Mouse (Mus musculus) liver, postnatal 0 days (tissue): Measurements from ENCODE around the gene Gm5129.

Experiments
- CTCF ChIP-seq: sonication (generic); IDR thresholded peaks from 2 replicates; pipeline ENCODE4 v1.5.1; 2016; ENCODE audit warnings: antibody characterized with exemption, low read depth
- EP300 ChIP-seq: IDR thresholded peaks from 2 replicates; pipeline ENCODE4 v1.6.1; 2016; ENCODE audit warnings: antibody characterized with exemption, low read depth, mild to moderate bottlenecking

DNA sequence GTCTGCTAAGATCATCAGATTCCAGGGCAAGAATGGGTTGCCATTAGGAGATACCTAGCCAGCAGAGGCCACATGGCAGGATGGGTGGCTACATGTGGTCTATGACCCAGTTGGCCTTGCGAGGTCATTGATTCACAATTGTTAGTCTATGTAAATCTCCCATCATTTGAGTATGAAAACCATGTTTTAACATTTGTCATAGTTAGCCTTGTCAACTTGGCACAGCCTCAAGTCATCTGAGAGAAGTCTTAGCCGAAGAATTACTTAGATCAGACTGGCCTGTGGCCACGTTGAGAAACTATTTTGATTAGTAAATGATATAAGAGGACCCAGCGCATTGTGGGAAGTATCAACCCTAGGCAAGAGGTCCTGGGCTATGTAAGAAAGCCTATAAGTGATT lies 28.5 kb downstream of the Gm5129 start:
- no peak for TF ChIP-seq CTCF
- TF ChIP-seq EP300 = no peak
